In the genomic region with DNA sequence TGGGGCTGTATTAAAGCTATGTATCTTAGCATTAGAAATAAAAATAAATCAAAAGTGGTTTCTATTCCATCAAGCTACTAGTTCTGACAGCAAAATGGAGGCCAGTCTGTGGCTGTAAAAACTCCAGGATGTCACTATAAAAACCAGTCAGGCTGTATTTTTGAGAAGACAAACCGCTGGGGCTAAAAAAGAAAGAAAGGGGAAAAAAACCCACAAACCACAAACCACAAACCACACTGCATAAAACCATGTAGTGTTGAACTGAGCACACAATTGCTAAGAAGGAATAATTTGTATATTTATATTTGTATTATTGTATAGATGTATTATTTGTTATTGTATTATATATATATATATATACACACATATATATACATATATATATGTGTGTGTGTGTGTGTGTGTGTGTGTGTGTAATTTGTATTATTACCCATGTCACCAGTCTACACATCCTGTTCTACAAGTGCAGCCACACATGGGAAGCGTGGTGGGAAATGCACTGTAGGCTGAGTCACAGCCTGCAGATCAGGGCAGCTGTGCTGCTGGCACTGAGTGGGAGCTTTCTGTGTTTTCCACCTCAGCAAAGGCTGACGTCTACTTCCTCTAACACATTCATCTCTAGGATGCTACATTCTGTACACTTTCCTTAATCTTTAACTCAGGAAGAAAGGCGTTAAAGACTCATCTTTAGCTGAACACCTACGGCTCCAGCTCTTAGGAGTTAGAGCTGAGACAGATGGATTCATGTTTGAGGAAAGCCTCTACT, we compare ENCODE assay signal across 15 mouse cellular contexts.
DNase-seq lines count a peak whose midpoint lies in the region; ATAC-seq and TF ChIP-seq lines count a peak whose summit lies in the region.
"Had no signal": no experiment of that assay in that cellular context is flagged by ENCODE, and none has a peak within 500 bp of the region (broad histone marks: within the 10 kb centered on the region; RNA-seq: fewer than 3 reads in every experiment).

No protein-coding gene starts in this region.

- no peaks in the 10 kb centered on the region for H3K36me3 ChIP-seq in liver, embryonic 16.5 days (ENCODE audit: control insufficient read depth, insufficient read depth)
- H3K36me3 ChIP-seq: heart, embryonic 15.5 days; liver, embryonic 15.5 days; neural tube, embryonic 13.5 days had no signal

- no peak for TF ChIP-seq POLR2A in cerebellum, adult 2 months (IDR thresholded peaks at IDR 0.05; ENCODE audit: borderline replicate concordance, insufficient read depth, low read length)

- H3K27me3 ChIP-seq in liver, embryonic 16.5 days (ENCODE audit: control insufficient read depth, insufficient read depth, low read depth, low read length), result no peaks in the 10 kb centered on the region
- no peaks in the 10 kb centered on the region for H3K27me3 ChIP-seq in cerebellum, adult 2 months (ENCODE audit: control insufficient read depth, insufficient read depth, low read length)
- H3K27me3 ChIP-seq: heart, embryonic 15.5 days; liver, embryonic 15.5 days; neural tube, embryonic 13.5 days had no signal

- H3K27ac ChIP-seq in liver, embryonic 16.5 days (ENCODE audit: low read length), result no peak overlapping the region
- no peak overlapping the region for H3K27ac ChIP-seq in cerebellum, adult 2 months (ENCODE audit: insufficient read depth, low read length)
- H3K27ac ChIP-seq: heart, embryonic 15.5 days; hindbrain, postnatal 0 days; liver, embryonic 15.5 days; neural tube, embryonic 13.5 days; stomach, postnatal 0 days had no signal

- TF ChIP-seq CTCF in cerebellum, adult 2 months (IDR thresholded peaks at IDR 0.05; ENCODE audit: borderline replicate concordance, insufficient read depth, low read depth, low read length), result no peak

- 15% methylated on average over 5 of the region's 5 CpGs for WGBS in liver, embryonic 16.5 days (ENCODE audit: insufficient replicate concordance)
- WGBS in cerebellum, adult 2 months, result 92% methylated on average over 5 of the region's 5 CpGs

- DNase-seq in spleen, postnatal 36 days (ENCODE audit: low spot score in 2 of 2), result peak; percentile 23 to 43
- no peak for DNase-seq in spleen, adult 12 weeks (ENCODE audit: low spot score)
- peak; percentile 68 for DNase-seq in T-cell, adult 2 months (ENCODE audit: low spot score)
- DNase-seq in thymus, postnatal 14 days, result peak; percentile 26
- no peak for DNase-seq in heart, postnatal 36 days
- no peak for DNase-seq in left cerebral cortex, adult 8-10 months (ENCODE audit: low spot score in 2 of 2)
- no peak for DNase-seq in cerebellum, adult 2 months
- DNase-seq: adrenal gland, adult 2 months; kidney, postnatal 25 days had no signal

- intact Hi-C loops in heart, postnatal 36 days (cut with DNase I), result no loop called here

- H3K4me1 ChIP-seq in liver, embryonic 16.5 days (ENCODE audit: control insufficient read depth, low read depth, low read length), result no peaks in the 10 kb centered on the region
- H3K4me1 ChIP-seq in cerebellum, adult 2 months (ENCODE audit: control insufficient read depth, insufficient read depth, low read length), result peaks cover 4% of the 10 kb centered on the region; the same call in 1 of the 2 replicates
- H3K4me1 ChIP-seq: liver, embryonic 15.5 days; neural tube, embryonic 13.5 days had no signal

- no peak overlapping the region for H3K9ac ChIP-seq in liver, embryonic 16.5 days (ENCODE audit: low read depth, low read length)
- H3K9ac ChIP-seq: heart, embryonic 15.5 days; liver, embryonic 15.5 days; neural tube, embryonic 13.5 days had no signal

- H3K9me3 ChIP-seq in liver, embryonic 16.5 days (replicated peaks; ENCODE audit: control insufficient read depth, low read length), result no peaks in the 10 kb centered on the region
- H3K9me3 ChIP-seq: heart, embryonic 15.5 days; liver, embryonic 15.5 days; neural tube, embryonic 13.5 days had no signal

- no peak overlapping the region for H3K4me2 ChIP-seq in liver, embryonic 16.5 days (ENCODE audit: low read depth, low read length)
- H3K4me2 ChIP-seq: heart, embryonic 15.5 days; liver, embryonic 15.5 days; neural tube, embryonic 13.5 days had no signal

- 0 out of 2 replicates have a peak, but pooled peaks have one; percentile 13 for ATAC-seq in liver, embryonic 16.5 days (ENCODE audit: low read depth)
- ATAC-seq: hindbrain, postnatal 0 days had no signal

- no peak overlapping the region for H3K4me3 ChIP-seq in liver, embryonic 16.5 days (ENCODE audit: low read depth, low read length)
- H3K4me3 ChIP-seq in cerebellum, adult 2 months (replicated peaks; ENCODE audit: insufficient read depth, low read depth, low read length), result no peak overlapping the region
- H3K4me3 ChIP-seq: heart, embryonic 15.5 days; liver, embryonic 15.5 days; neural tube, embryonic 13.5 days had no signal

Comparison
In these comparisons a context has a peak if more than half of its experiments do, and no peak if none do; other contexts are left out.
1. DNase-seq: peak in spleen, postnatal 36 days (2 of 2), T-cell, adult 2 months (single experiment) and thymus, postnatal 14 days (single experiment); none in spleen, adult 12 weeks (single experiment), heart, postnatal 36 days (0 of 2), left cerebral cortex, adult 8-10 months (0 of 2) and cerebellum, adult 2 months (0 of 2).